Mouse (Mus musculus) embryonic stem cell, embryonic (primary cell): ENCODE measurements around the gene Atpaf1.

ENCODE experiments used
- CTCF ChIA-PET, 4 experiments: fragments of 300-600 bp in 2 of 4; fragments of 350-600 bp in 2 of 4; sonication (Branson Sonifier 250); formaldehyde crosslinking; loops; one replicate each; lab custom pipeline; 2022; ENCODE audit warnings: inconsistent platforms in 2 of 4; lab: Charles Lee
- POLR2A ChIA-PET, 4 experiments: fragments of 300-600 bp in 2 of 4; fragments of 350-600 bp in 2 of 4; sonication (Branson Sonifier 250); formaldehyde crosslinking; loops; one replicate each; lab custom pipeline; 2022; ENCODE audit warnings: antibody characterized with exemption in 4 of 4, inconsistent platforms in 1 of 4; lab: Charles Lee

Atpaf1 gene

GRCm38 (mm10) chr4:115780918-115781317 lies 3.7 kb upstream of the Atpaf1 start, which contains the start of gene Tex38:
Gene Tex38 (minus strand): TSS chr4:115781018.
- POLR2A ChIA-PET, result interaction anchor here in 2 of 4 experiments (0.6 to 2.0 kb wide), 4 partner anchors 40 to 518 kb away, joined by 3 to 7 read pairs (median 4); partner anchors contain the start of gene Mknk1 (in 1 of the 2)
- CTCF ChIA-PET, result no interaction called here

- ChIA-PET POLR2A (interaction anchor here in 2 of 4 experiments (1.1 to 2.0 kb wide), 2 partner anchors 38 to 57 kb away, joined by 4 to 7 read pairs; partner anchors contain the start of gene Mknk1 (in 1 of the 2)), CTCF (no interaction called here)
These were observed 2.4 kb upstream of the Atpaf1 start for GRCm38 (mm10) chr4:115782026-115782805.

GRCm38 (mm10) chr4:115785511-115786034 lies 961 bp downstream of the Atpaf1 start:
- ChIA-PET POLR2A (interaction anchor here (0.5 to 4.4 kb wide), 44 partner anchors 8 to 338 kb away, joined by 3 to 31 read pairs (median 4); partner anchors contain the start of genes Mob3c (in 3 of the 4), Efcab14 (in 2 of the 4), Mknk1 (in 2 of the 4) and Nsun4 (in 2 of the 4)), CTCF (interaction anchor here in 2 of 4 experiments (0.7 to 1.6 kb wide), 3 partner anchors 31 to 195 kb away, joined by 3 to 4 read pairs (median 4); no protein-coding TSS in a partner anchor)

GRCm38 (mm10) chr4:115790864-115791263 lies 6.3 kb downstream of the Atpaf1 start:
- ChIA-PET POLR2A (interaction anchor here in 1 of 4 experiments (0.9 kb wide), 1 partner anchor 31 kb away, joined by 5 read pairs; no protein-coding TSS in a partner anchor), CTCF (no interaction called here)

GRCm38 (mm10) chr4:115795360-115795759 lies 10.7 kb downstream of the Atpaf1 start:
- POLR2A ChIA-PET, result interaction anchor here in 2 of 4 experiments (0.8 to 1.8 kb wide), 5 partner anchors 9 to 52 kb away, joined by 4 read pairs; partner anchors contain the start of gene Atpaf1 (in 1 of the 2)
- CTCF ChIA-PET, result no interaction called here

DNA sequence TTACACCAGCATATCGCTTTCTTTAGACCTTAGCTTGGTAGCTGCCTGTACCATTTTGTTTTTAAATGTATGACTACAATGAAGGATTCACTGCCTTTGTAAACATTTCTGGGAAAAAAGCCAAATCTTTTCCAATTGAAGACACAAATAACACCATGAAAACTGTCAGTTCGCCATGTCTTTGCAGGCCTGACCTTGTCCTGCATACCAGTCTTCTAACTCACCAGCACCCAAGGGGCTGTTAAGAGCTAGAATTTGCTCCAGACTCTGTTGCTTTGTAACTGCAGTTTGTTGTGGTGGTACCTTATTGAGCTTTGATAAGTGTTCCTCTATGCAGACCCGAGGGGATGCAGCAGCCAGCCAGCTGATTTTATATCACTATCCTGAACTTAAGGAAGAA lies 15.4 kb downstream of the Atpaf1 start:
- ChIA-PET CTCF (interaction anchor here in 1 of 4 experiments (0.5 kb wide), 1 partner anchor 47 kb away, joined by 3 read pairs; no protein-coding TSS in a partner anchor), POLR2A (interaction anchor here in 2 of 4 experiments (0.8 to 1.9 kb wide), 5 partner anchors 12 to 39 kb away, joined by 3 to 5 read pairs (median 3); partner anchors contain the start of gene Mknk1 (in 1 of the 2))

- ChIA-PET CTCF (interaction anchor here in 1 of 4 experiments (1.3 kb wide), 1 partner anchor 15 kb away, joined by 3 read pairs; the partner anchor contains the start of gene Mob3c), POLR2A (interaction anchor here in 3 of 4 experiments (0.7 to 4.7 kb wide), 10 partner anchors 9 to 28 kb away, joined by 3 to 28 read pairs (median 9); partner anchors contain the start of genes Mob3c (in 2 of the 3), Atpaf1 (in 1 of the 3) and Mknk1 (in 1 of the 3))
These were observed 27.7 kb downstream of the Atpaf1 start for GRCm38 (mm10) chr4:115812326-115812725.

GRCm38 (mm10) chr4:115815606-115816005 lies 31.0 kb downstream of the Atpaf1 start:
- POLR2A ChIA-PET, result interaction anchor here in 3 of 4 experiments (0.6 to 4.7 kb wide), 7 partner anchors 9 to 248 kb away, joined by 3 to 28 read pairs (median 3); partner anchors contain the start of genes Efcab14 (in 1 of the 3) and Mknk1 (in 1 of the 3)
- CTCF ChIA-PET, result no interaction called here

GRCm38 (mm10) chr4:115820199-115820598 lies 35.6 kb downstream of the Atpaf1 start:
- CTCF ChIA-PET, result interaction anchor here in 2 of 4 experiments (0.5 to 0.6 kb wide), 2 partner anchors 67 to 82 kb away, joined by 3 to 5 read pairs; no protein-coding TSS in a partner anchor
- POLR2A ChIA-PET, result interaction anchor here in 3 of 4 experiments (0.5 to 7.2 kb wide), 19 partner anchors 8 to 820 kb away, joined by 3 to 79 read pairs (median 8); partner anchors contain the start of genes Atpaf1 (in 2 of the 3), Mknk1 (in 2 of the 3), Nsun4 (in 1 of the 3) and Stil (in 1 of the 3)

GRCm38 (mm10) chr4:115820944-115821343 lies 36.3 kb downstream of the Atpaf1 start:
- ChIA-PET CTCF (interaction anchor here in 2 of 4 experiments (0.6 to 1.0 kb wide), 2 partner anchors 66 to 183 kb away, joined by 3 read pairs; no protein-coding TSS in a partner anchor), POLR2A (interaction anchor here in 3 of 4 experiments (0.8 to 7.2 kb wide), 28 partner anchors 8 to 236 kb away, joined by 3 to 79 read pairs (median 5); partner anchors contain the start of genes Atpaf1 (in 3 of the 3), Mknk1 (in 3 of the 3), Efcab14 (in 1 of the 3) and Nsun4 (in 1 of the 3))

DNA sequence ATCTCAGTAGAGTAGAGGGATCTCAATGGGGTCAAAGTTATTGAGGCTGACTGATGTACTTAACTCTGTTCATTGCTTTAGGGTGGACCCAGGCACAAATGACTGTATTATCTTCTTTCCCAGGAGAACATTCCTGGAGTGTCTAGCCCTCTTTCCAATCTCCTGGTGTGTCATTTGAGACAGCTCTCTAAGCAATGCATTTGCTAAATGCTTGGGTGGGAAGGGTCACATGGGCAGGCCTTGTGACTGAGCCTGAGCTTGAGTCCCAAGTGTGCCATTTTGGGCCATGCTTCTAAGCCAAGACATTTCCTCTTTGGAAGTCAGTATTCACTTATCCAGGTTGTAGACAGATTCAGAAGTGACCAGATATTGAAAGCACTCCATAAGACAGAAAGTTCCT lies 36.8 kb downstream of the Atpaf1 start:
- ChIA-PET CTCF (interaction anchor here in 1 of 4 experiments (1.0 kb wide), 1 partner anchor 183 kb away, joined by 3 read pairs; no protein-coding TSS in a partner anchor), POLR2A (interaction anchor here in 3 of 4 experiments (0.8 to 7.2 kb wide), 28 partner anchors 8 to 236 kb away, joined by 3 to 79 read pairs (median 5); partner anchors contain the start of genes Atpaf1 (in 3 of the 3), Mknk1 (in 3 of the 3), Efcab14 (in 1 of the 3) and Nsun4 (in 1 of the 3))

GRCm38 (mm10) chr4:115821928-115822327 lies 37.3 kb downstream of the Atpaf1 start:
- CTCF ChIA-PET, result interaction anchor here in 1 of 4 experiments (1.0 kb wide), 1 partner anchor 182 kb away, joined by 3 read pairs; no protein-coding TSS in a partner anchor

GRCm38 (mm10) chr4:115824178-115824577 lies 39.6 kb downstream of the Atpaf1 start:
- POLR2A ChIA-PET, result interaction anchor here in 2 of 4 experiments (1.1 to 7.2 kb wide), 6 partner anchors 7 to 40 kb away, joined by 3 to 79 read pairs (median 7); partner anchors contain the start of genes Atpaf1 (in 2 of the 2) and Mknk1 (in 1 of the 2)

More at GRCm38 (mm10) chr4:115821928-115822327, 37.3 kb downstream of the Atpaf1 start:
- POLR2A ChIA-PET, result interaction anchor here in 3 of 4 experiments (0.8 to 7.2 kb wide), 19 partner anchors 9 to 231 kb away, joined by 3 to 79 read pairs (median 8); partner anchors contain the start of genes Atpaf1 (in 3 of the 3), Mknk1 (in 3 of the 3) and Nsun4 (in 1 of the 3)

GRCm38 (mm10) chr4:115825271-115825670 lies 40.7 kb downstream of the Atpaf1 start:
- POLR2A ChIA-PET, result interaction anchor here in 2 of 4 experiments (0.8 to 5.0 kb wide), 5 partner anchors 12 to 41 kb away, joined by 3 to 31 read pairs (median 5); partner anchors contain the start of genes Mknk1 (in 2 of the 2) and Atpaf1 (in 1 of the 2)
- CTCF ChIA-PET, result interaction anchor here in 1 of 4 experiments (0.6 kb wide), 1 partner anchor 42 kb away, joined by 3 read pairs; no protein-coding TSS in a partner anchor

More at GRCm38 (mm10) chr4:115824178-115824577, 39.6 kb downstream of the Atpaf1 start:
- CTCF ChIA-PET, result no interaction called here

- POLR2A ChIA-PET, result interaction anchor here in 3 of 4 experiments (0.5 to 5.1 kb wide), 20 partner anchors 10 to 247 kb away, joined by 3 to 52 read pairs (median 6); partner anchors contain the start of genes Atpaf1 (in 3 of the 3), Mknk1 (in 2 of the 3) and Nsun4 (in 1 of the 3)
- CTCF ChIA-PET, result interaction anchor here in 3 of 4 experiments (0.5 to 1.4 kb wide), 3 partner anchors 14 to 730 kb away, joined by 3 to 6 read pairs (median 3); no protein-coding TSS in a partner anchor
These were observed 42.5 kb downstream of the Atpaf1 start for GRCm38 (mm10) chr4:115827066-115827465.

- ChIA-PET CTCF (interaction anchor here in 3 of 4 experiments (0.6 to 1.4 kb wide), 3 partner anchors 14 to 351 kb away, joined by 3 read pairs; no protein-coding TSS in a partner anchor), POLR2A (interaction anchor here (0.7 to 5.1 kb wide), 22 partner anchors 9 to 892 kb away, joined by 3 to 52 read pairs (median 6); partner anchors contain the start of genes Atpaf1 (in 3 of the 4), Mknk1 (in 3 of the 4), Nsun4 (in 3 of the 4) and Efcab14 (in 1 of the 4))
These were observed 42.9 kb downstream of the Atpaf1 start for GRCm38 (mm10) chr4:115827535-115827887.
